Mouse (Mus musculus): ENCODE data around the gene Copg2. TPM values are rescaled to one million over a fixed set of nuclear protein-coding genes. Genes with fewer than 3 reads are reported as not detected.

Copg2 gene
- total RNA-seq, 2 experiments from 2014 or later = 71.5 to 74.2 TPM

DNA sequence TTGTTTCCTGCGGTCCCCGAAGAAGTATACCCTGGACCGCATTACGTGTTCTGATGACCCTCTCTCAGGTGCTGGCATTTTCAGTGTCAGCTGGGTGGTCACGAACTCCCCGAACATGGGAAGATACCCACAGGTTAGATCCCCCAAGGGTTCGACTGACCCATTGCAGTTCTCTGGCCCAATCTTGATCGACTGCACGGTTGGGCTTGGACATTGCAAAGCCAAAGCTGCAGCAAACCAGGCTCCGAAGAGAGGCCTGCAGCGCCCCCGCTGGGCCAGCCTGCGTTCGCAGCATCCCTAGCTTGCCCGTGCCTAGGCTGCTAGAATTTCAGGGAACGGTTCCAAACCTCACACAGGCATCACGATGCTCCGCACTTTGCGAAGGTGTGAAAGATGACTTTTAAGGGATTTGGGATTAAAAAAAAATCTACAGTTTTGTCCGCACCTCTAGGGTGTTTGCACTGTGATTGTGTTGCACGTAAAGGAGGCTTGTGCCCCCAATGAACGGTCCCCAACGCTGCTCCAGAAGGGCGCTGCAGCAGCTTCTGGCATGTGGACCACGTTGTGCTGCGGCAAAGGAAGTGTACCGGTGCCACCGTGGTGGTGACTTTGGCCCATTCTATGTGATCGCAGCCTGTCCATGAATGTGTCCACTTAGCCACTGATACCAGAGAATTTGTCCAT, 159.6 kb downstream of the Copg2 start:
- intact Hi-C loops (cut with DNase I) = loop anchor here (1.0 kb wide), 2 partner anchors 278 to 334 kb away; no protein-coding TSS in a partner anchor

DNA sequence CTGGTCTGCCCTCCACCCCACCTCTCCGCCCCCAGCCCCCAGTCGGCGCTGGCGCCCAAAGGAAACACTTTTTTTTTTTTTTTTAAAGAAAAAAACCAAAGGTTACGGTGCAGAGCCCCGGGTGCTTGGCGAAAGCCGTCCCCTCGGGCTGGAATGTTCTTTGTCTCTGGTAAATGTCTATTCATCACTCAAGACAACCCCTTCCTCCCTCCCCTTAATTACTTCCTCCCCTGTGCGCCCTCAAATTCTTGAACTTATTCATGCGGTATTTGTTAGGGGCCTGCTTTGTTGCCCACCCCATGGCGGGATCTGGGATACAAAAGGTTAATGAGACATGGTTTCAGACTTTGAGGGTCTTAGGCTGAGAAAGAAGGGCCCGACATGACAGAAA, 160.2 kb downstream of the Copg2 start:
- intact Hi-C loops (cut with DNase I) = no loop called here
- DNase-seq (ENCODE audit: low spot score in 2 of 2) = no peak

More for the DNA sequence above, 159.6 kb downstream of the Copg2 start:
- peak; percentile 62 to 80 for DNase-seq (ENCODE audit: low spot score in 2 of 2)

DNA sequence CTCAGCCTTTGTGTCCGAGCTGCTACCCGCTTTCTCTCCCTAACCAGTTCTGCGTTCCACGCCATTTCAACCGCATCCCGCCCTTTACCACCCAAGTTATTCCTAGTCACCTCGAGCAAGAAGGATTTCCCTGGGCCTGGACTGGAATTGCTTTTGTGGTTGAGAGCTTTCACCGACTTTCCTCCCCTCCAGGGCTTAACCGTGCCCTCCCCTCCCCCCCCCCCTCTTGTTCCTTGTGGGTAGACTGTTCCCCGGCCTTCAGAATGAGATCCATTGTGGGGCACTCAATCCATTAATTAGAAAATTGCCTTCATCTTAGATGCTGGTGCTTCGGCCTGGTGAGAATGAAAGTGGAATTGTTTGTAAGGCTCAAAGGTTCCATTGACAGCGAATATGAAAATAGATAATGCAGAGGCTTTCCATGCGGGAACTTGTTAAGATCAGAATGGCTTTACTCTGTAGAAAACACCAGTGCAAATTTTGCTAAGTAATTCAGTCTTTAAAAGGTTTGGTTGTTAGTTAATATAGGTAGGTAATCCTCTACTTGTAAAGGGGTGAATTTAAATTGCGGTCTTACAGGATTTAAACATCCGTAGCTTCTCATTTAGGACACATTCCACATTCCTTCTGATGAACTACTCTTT, 160.7 kb downstream of the Copg2 start:
- intact Hi-C loops (cut with DNase I) = no loop called here
- DNase-seq (ENCODE audit: low spot score in 2 of 2) = no peak

DNA sequence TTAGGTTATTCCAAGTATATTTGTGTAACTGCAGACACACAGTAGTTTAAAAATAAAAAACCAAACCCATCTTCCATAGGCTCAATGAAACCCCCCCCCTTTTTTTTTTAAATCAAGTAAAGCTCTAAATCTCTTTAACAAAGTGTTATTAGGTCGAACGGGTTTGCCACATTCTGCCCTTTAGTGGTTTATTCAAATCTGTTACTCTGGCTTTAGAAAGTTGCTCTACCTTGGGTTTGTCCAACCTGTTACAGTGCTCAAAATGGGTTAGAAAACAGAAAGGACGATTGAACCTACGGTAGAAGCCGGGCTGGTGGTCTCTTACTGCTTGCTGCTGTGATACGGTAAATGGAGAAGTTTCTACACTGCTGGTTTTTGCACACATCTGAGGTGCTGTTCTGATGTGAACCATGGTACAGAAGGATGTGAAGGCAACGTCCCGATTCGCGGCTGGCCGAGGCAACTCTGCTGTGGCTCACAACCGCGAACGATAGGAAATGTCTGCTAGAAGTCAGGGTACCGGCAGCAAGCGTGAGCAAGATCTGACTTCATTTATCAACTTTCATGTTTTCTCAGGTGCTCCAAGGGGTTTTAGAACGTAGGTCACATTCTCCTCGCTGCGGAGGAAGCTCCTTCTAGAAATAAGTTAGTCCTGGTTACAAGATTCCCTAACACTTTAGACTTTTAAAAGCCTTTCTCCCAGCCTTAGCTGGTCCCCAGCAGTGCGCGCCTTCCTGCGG, 161.4 kb downstream of the Copg2 start:
- intact Hi-C loops (cut with DNase I) = no loop called here
- no peak for DNase-seq (ENCODE audit: low spot score in 2 of 2)

DNA sequence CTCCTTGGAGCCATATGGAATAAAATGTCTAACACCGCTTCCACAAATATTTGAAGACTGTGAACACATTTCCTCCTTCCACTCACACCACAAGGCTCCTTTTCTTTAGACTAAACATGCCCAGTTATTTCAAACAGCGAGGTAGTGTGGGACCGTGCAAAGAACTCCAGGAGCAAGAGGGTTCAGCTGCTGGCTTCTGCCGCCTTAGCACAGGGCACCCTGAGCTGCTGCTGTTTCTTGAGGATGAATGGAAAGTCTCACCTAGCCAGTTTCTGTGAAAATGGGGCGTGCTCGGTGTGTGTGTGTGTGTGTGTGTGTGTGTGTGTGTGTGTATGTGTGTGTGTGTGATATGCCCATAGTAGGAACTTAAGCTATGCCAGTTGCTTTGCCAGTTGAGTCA, 162.1 kb downstream of the Copg2 start:
- intact Hi-C loops (cut with DNase I) = no loop called here
- peak in 1 of 2 experiments; percentile 30 for DNase-seq (ENCODE audit: low spot score in 2 of 2)

DNA sequence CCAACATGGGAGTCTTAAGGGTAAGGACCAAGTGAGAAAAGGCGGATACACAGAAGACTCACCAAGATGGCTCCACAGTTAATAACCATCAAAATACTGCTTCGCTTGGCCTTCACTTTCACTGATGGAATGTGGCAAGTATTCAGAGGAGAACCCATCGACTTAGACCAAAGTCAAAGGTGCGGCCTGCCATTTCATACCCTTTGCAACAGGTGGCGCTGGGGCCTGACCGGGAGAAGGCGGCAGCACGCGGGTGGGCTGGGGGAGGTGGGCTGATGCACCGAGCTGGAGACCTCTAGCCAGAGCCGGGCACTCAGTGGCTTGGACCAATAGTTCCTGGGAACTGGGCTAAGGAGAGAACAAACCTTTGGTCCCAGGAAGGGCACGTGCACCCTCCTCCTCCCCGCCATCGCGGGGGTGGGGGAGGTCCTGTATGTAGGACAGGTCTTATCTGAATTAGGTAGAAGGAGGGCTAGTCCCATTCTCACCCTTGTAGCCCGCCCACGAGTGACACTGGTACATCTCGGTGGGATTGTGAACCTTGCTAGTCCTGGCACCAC, 163.9 kb downstream of the Copg2 start:
- intact Hi-C loops (cut with DNase I) = no loop called here
- DNase-seq (ENCODE audit: low spot score in 2 of 2) = no peak

DNA sequence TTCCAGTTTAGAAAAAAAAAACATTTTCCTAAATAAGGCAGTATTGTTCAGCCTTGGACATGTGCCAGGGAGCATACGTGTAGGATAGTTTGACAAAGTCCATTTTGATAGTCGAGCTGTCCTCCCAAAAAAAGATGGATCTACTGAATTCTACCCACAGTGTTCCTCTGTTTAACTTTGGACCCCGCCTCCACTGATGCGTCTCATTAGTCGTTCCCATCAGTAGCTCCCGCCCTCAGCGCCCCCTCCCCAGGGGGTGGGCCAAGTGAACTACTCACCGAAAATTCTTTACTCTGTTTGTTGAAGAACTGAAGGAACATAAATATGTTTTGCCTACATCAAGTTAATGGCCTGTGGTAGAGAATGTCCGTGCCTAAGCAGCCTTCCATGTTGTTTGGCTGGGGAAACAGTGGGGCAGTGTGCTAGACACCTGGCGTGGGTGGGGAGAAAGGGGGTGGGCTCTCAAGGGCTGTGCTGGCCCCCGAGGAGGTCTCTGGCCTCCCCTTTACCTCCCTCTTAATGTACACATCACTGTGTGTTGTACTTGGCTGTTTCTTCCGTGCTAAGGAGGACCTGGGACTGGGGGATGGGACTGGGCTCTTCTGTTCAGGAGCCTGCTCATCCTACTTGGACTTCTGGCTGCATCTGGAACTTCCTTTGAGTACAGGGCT, 166.2 kb downstream of the Copg2 start:
- no peak for DNase-seq (ENCODE audit: low spot score in 2 of 2)
- intact Hi-C loops (cut with DNase I) = no loop called here

DNA sequence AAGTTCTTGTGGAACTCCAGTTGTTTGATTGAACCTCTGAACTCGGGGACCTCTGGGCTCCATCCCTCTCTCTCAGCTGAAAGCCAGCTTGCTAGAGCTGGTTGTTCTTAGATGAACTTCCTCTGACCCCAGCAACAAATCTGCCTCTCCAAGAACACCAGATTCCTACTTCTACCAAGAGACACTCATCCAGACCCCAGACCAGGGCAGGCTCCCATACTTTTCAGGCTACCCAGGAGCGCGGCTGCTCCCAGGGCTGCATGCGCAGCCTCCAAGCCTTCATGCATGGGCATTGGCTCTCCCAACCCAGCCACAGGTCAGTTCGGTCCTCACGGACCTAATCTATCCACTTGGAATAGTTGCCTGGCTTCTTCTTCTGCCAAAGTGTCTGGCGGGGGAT, 173.3 kb downstream of the Copg2 start, which contains the start of gene Mest:
Gene Mest, plus strand, starts transcription at position 217 of the 400 bp plus-strand sequence.
- no peak for DNase-seq (ENCODE audit: low spot score in 2 of 2)
- intact Hi-C loops (cut with DNase I) = no loop called here

DNA sequence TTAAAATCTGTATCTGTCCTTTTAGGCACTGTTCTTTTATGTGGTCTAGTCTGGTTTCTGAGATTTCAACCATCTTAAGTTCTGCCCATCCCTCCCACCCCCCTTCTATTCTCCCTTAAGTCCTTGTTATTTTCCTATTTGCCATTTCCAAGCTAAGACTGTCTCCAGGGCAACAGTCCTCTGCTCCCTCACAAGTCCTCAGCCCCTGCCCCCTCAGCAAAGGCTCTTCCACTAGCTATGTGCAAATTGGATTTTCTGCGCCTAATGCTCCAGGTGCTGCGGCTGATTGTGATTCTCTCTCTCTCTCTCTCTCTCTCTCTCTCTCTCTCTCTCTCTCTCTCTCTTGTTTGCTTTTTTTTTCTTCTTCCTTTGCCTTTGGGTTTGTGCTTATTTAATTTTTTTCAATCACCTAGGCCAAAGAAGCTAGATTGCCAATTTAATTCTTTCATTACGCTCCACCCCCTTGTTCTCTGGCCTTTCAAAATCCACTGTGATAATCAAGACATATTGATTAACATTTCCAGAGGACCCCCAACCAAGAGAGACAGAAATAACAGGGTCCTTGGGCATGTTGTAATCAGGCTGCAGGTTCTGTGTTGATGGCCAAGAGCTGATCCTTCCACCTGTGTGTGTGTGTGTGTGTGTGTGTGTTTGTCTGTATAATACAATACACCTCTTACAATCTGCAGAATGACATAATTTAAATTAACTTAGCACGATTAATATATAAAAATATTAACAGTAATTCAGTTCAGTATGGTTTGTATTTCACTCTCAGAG, 174.0 kb downstream of the Copg2 start:
- intact Hi-C loops (cut with DNase I) = no loop called here
- no peak for DNase-seq (ENCODE audit: low spot score in 2 of 2)

DNA sequence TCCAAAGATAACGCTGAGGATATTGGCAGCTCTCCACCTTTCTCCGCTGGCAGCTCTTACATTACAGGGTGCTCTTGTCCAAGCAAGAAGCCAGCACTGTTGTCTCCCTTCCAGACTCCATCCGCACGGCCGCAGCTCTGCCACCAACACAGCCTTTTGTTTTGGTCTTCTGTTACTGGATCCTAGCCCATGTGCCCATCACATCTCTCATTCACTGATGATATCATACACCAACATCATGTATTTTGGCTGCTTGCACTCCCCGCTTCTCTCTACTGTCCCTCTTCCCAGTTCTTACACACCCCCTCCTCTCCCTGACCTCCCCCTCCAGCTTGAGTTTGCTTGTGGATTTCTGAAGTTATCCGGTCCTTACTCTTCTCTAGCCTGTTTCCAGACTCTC, 179.8 kb downstream of the Copg2 start:
- peak in 1 of 2 experiments; percentile 48 for DNase-seq (ENCODE audit: low spot score in 2 of 2)
- intact Hi-C loops (cut with DNase I) = no loop called here

DNA sequence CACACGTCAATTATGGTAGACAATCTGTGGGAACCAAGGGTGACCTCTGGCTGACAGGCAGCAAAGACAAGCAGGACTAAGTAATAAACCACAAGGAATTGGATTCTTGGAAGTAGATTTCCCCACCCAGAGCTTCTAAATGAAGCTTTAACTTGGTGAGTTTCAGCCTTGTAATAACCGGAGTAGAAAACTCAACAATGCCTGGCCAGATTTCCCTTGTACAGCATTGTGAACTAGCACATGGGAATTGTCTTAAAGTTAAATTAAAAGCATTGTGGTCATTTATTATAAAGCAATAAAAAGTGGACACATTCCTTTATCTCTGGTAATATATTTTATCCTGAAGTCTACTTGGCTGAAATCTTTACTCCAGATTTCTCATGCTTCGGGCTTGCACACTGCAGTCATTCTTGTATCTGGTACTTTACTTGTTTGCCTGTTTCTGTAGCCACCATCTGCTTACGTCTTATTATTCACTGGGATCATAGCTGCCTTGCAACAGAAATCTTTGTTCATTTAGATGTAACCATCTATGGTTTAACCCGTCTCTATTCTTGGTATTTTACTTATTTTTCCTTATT, 181.6 kb downstream of the Copg2 start:
- no peak for DNase-seq (ENCODE audit: low spot score in 2 of 2)
- intact Hi-C loops (cut with DNase I) = no loop called here

DNA sequence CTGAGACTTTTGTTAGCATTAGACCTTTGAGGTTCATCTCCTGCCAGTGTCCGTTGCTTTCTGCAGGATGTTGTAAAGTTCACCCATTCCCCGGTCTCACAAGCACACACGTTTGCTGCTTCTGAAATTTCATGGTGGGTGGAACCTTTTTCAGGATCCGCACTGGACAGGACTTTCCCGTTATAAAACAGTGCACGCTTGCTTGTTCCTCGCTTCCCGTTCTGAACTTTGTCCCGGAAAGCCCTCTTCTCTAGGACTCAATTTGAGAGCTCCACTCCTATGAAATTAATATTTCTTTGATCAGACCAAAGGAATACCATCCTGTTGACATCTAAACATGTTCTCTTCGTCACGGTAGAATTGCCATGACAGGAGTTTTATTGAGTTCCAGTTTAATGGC, 182.7 kb downstream of the Copg2 start:
- no peak for DNase-seq (ENCODE audit: low spot score in 2 of 2)
- intact Hi-C loops (cut with DNase I) = no loop called here

DNA sequence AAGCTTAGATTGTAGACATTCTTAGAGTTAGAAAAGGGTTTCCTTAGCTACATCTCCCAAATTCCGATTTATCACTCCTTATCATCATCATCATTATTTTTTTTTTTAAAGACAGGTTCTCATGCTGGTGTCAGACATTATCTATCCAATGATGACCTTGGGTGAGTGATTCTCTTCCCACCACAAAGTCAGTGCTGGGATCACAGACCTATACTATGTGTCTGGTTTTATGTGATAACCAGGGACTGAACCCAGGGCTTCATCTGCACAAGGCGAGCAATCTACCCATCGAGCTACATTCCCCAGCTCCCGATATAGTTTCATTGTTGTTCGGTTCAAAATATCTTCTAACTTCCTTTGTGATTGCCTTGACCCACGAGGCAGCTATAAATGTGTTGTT, 183.1 kb downstream of the Copg2 start:
- intact Hi-C loops (cut with DNase I) = no loop called here
- no peak for DNase-seq (ENCODE audit: low spot score in 2 of 2)

DNA sequence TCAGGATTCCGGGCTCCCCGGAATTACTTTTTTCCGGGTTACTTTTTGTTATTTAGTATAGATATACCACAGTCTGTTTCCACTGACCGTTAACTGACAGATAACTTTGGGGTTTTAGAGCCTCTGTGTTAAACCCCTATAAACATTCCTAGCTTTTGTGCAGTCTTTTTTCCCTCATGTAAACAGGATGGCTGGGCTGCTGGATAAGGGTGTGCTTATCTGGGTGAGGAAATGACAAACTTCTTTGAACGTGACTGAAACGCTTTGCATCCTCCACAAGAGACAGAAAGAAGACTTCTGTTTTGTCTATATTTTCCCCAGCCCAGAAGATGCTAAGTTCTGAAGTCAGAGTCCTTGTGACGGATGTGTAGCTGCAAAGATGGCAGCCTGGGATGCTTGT, 184.1 kb downstream of the Copg2 start:
- intact Hi-C loops (cut with DNase I) = no loop called here
- DNase-seq (ENCODE audit: low spot score in 2 of 2) = no peak

DNA sequence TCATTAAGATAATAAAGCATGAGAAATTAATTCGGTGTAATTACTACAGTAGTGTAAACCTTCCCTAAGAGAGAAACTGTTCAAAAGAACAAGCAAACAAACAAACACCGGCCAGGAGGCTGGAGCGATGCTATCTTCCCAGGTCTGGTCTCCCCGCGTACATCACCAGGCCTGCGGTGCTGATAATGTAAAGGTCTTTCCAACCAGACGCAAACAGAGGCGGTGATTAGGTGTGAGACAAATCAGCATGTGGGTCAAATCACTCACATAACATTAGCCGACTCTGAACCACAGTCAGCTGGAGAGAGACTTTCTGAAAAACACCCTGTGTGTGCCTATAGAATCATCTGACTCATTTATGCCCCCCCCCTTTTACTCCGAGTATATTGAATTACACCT, 185.2 kb downstream of the Copg2 start:
- intact Hi-C loops (cut with DNase I) = no loop called here
- DNase-seq (ENCODE audit: low spot score in 2 of 2) = no peak

DNA sequence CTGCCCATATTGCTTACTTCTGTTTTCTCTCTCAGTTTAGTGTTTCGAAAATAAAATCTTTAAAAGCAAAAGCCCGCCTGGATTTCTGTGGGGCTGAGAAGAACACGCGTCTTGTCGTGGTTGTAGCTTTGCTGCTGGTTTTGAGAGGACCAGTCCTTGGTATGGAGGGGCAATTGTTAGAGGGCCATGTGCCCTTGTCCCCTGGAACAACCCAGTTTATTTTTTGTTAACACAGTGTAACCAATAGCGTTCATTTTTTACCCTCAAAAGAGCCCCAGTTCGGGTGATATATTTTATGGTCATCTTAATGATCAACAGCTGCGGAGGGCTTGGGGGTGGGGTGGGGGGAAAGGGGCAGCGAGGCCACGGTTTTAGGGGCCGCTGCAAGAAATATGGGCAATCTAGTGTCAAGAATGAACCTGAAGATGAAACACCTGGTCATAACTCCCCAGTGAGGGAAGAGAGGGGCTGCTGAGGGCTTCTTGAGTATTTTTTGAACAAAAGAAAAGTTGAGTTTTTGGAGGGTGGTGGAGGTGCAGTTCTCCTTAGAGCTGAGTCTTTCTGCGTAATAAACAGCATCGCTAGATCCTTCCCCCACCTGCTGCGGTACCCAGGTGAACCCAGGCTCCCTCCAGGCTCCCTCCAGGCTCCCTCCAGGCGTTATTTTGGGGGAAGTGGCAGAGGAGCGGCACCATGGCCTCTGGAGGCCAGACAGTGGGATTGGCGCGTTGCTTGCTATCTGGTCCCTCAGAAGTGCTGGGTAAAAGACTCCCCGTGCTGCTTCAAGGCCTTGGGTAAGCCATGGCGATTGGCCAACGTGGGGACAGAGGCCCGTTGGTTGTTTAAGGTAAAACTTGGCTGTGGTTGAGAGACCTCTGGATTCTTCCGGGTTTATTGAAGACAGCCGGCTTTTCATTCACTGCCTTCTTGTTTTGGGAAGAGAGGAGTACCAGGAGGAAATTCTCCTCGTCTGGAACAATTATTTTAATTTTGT, 185.9 kb downstream of the Copg2 start:
- DNase-seq (ENCODE audit: low spot score in 2 of 2) = no peak
- intact Hi-C loops (cut with DNase I) = no loop called here

DNA sequence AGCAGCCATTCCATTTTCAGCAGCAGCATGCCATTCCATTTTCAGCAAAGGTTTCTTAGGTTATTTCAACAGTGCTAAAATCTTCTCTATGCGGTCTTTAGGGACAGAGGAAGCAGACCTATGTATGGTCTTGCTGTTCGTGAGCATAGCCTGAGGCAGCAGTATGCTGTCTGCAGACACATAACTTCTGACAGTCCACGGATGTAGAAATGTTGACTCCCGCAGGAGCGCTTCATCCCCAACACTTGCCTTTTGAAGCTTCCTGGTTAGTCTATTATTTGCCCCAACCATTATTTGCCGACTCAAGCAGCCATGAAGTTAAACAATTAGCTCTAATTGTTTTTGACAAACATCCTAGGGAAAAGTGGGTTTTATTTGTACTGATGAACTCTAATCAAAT, 187.5 kb downstream of the Copg2 start:
- intact Hi-C loops (cut with DNase I) = no loop called here
- no peak for DNase-seq (ENCODE audit: low spot score in 2 of 2)

All from left cerebral cortex, postnatal 25 days (tissue).